Mouse (Mus musculus): ENCODE data around the gene Olfr804. TPM values are rescaled to one million over a fixed set of nuclear protein-coding genes. Genes with fewer than 3 reads are reported as not detected.

Gene Olfr804
- polyA plus RNA-seq, 1 experiment from 2014 or later: not detected

Small RNA genes lying within 50 kb of the gene (microRNA-seq; reads per million reads assigned to microRNA genes)
- gene Gm24485: not detected

Other genes starting within 250 kb of the Olfr804 start
- not detected in 2 replicates for gene Olfr787, start 241.3 kb upstream of the Olfr804 start, polyA plus RNA-seq (2014; fragmentation: Nextera tagmentation; extraction: Ambion mirVana)
- not detected in 2 replicates for gene Olfr788, start 232.2 kb upstream of the Olfr804 start, polyA plus RNA-seq (2014; fragmentation: Nextera tagmentation; extraction: Ambion mirVana)
- not detected in 2 replicates for gene Olfr789, start 218.5 kb upstream of the Olfr804 start, polyA plus RNA-seq (2014; fragmentation: Nextera tagmentation; extraction: Ambion mirVana)
- not detected in 2 replicates for gene Olfr790, start 204.7 kb upstream of the Olfr804 start, polyA plus RNA-seq (2014; fragmentation: Nextera tagmentation; extraction: Ambion mirVana)
- not detected in 2 replicates for gene Olfr791, start 181.4 kb upstream of the Olfr804 start, polyA plus RNA-seq (2014; fragmentation: Nextera tagmentation; extraction: Ambion mirVana)
- gene Olfr792, start 164.0 kb upstream of the Olfr804 start, polyA plus RNA-seq (2014; fragmentation: Nextera tagmentation; extraction: Ambion mirVana): not detected in 2 replicates
- gene Olfr794, start 135.6 kb upstream of the Olfr804 start, polyA plus RNA-seq (2014; fragmentation: Nextera tagmentation; extraction: Ambion mirVana): not detected in 2 replicates
- not detected in 2 replicates for gene Olfr796, start 90.6 kb upstream of the Olfr804 start, polyA plus RNA-seq (2014; fragmentation: Nextera tagmentation; extraction: Ambion mirVana)
- gene Olfr798, start 75.3 kb upstream of the Olfr804 start, polyA plus RNA-seq (2014; fragmentation: Nextera tagmentation; extraction: Ambion mirVana): not detected in 2 replicates
- not detected in 2 replicates for gene Olfr799, start 65.7 kb upstream of the Olfr804 start, polyA plus RNA-seq (2014; fragmentation: Nextera tagmentation; extraction: Ambion mirVana)
- not detected in 2 replicates for gene Olfr800, start 45.5 kb upstream of the Olfr804 start, polyA plus RNA-seq (2014; fragmentation: Nextera tagmentation; extraction: Ambion mirVana)
- gene Olfr801, start 29.3 kb upstream of the Olfr804 start, polyA plus RNA-seq (2014; fragmentation: Nextera tagmentation; extraction: Ambion mirVana): not detected in 2 replicates
- not detected in 2 replicates for gene Olfr802, start 15.0 kb upstream of the Olfr804 start, polyA plus RNA-seq (2014; fragmentation: Nextera tagmentation; extraction: Ambion mirVana)
- gene Olfr803, start 8.9 kb upstream of the Olfr804 start, polyA plus RNA-seq (2014; fragmentation: Nextera tagmentation; extraction: Ambion mirVana): not detected in 2 replicates
- gene Olfr805, start 26.2 kb downstream of the Olfr804 start, polyA plus RNA-seq (2014; fragmentation: Nextera tagmentation; extraction: Ambion mirVana): not detected in 2 replicates
- not detected in 2 replicates for gene Olfr806, start 38.7 kb downstream of the Olfr804 start, polyA plus RNA-seq (2014; fragmentation: Nextera tagmentation; extraction: Ambion mirVana)
- gene Olfr807, start 54.6 kb downstream of the Olfr804 start, polyA plus RNA-seq (2014; fragmentation: Nextera tagmentation; extraction: Ambion mirVana): not detected in 2 replicates
- gene Olfr808, start 62.3 kb downstream of the Olfr804 start, polyA plus RNA-seq (2014; fragmentation: Nextera tagmentation; extraction: Ambion mirVana): not detected in 2 replicates
- not detected in 2 replicates for gene Olfr809, start 71.4 kb downstream of the Olfr804 start, polyA plus RNA-seq (2014; fragmentation: Nextera tagmentation; extraction: Ambion mirVana)
- gene Olfr810, start 91.7 kb downstream of the Olfr804 start, polyA plus RNA-seq (2014; fragmentation: Nextera tagmentation; extraction: Ambion mirVana): not detected in 2 replicates
- not detected in 2 replicates for gene Olfr811, start 101.2 kb downstream of the Olfr804 start, polyA plus RNA-seq (2014; fragmentation: Nextera tagmentation; extraction: Ambion mirVana)
- not detected in 2 replicates for gene Olfr812, start 142.9 kb downstream of the Olfr804 start, polyA plus RNA-seq (2014; fragmentation: Nextera tagmentation; extraction: Ambion mirVana)
- not detected in 2 replicates for gene Olfr813, start 152.2 kb downstream of the Olfr804 start, polyA plus RNA-seq (2014; fragmentation: Nextera tagmentation; extraction: Ambion mirVana)
- gene Olfr814, start 176.6 kb downstream of the Olfr804 start, polyA plus RNA-seq (2014; fragmentation: Nextera tagmentation; extraction: Ambion mirVana): not detected in 2 replicates
- gene Olfr815, start 202.7 kb downstream of the Olfr804 start, polyA plus RNA-seq (2014; fragmentation: Nextera tagmentation; extraction: Ambion mirVana): not detected in 2 replicates
- not detected in 2 replicates for gene Olfr816, start 212.4 kb downstream of the Olfr804 start, polyA plus RNA-seq (2014; fragmentation: Nextera tagmentation; extraction: Ambion mirVana)
- not detected in 2 replicates for gene Olfr818, start 245.9 kb downstream of the Olfr804 start, polyA plus RNA-seq (2014; fragmentation: Nextera tagmentation; extraction: Ambion mirVana)

All from forebrain, embryonic 14.5 days (tissue).